Mouse (Mus musculus) liver, embryonic 14.5 days (tissue): ENCODE results near the gene Acot8.

Experiments used
- CTCF ChIP-seq: IDR thresholded peaks from 2 replicates; pipeline ENCODE4 v1.5.1; 2016; ENCODE audit warnings: antibody characterized with exemption, low read depth, control low read depth
- EP300 ChIP-seq: IDR thresholded peaks from 2 replicates; pipeline ENCODE4 v1.6.1; 2016; ENCODE audit warnings: antibody characterized with exemption, low read depth

DNA sequence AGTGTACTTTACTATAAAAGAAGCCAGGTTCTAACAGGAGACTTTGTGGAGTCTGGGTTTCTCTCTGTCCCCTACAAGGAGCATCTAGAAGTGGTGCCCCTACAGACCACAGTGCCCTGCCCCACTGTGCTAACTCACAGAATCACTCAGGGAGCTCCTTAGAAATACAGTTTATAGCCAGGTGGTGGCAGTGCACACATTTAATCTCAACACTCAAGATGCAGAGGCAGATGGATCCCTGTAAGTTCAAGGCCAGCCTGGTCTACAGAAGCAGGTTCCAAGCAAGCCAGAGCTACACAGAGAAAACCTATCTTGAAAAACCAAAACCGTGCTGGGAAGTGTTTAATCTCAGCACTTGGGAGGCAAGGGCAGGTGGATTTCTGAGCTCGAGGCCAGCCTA, 10.9 kb downstream of the Acot8 start:
- TF ChIP-seq CTCF = no peak
- TF ChIP-seq EP300 = no peak
